Mouse (Mus musculus): ENCODE data around the gene Comtd1. TPM values are rescaled to one million over a fixed set of nuclear protein-coding genes. Genes with fewer than 3 reads are reported as not detected.

The Comtd1 gene
- polyA plus RNA-seq, 1 experiment from 2014 or later, result 14.0 TPM

- no peak for DNase-seq (ENCODE audit: low spot score)
- Histone ChIP-seq H3K27ac (ENCODE audit: low read depth, low read length) (no peak overlapping the region), H3K27me3 (ENCODE audit: control insufficient read depth, insufficient read depth, low read length) (no peaks in the 10 kb centered on the region), H3K9me3 (ENCODE audit: control insufficient read depth, low read length) (no peaks in the 10 kb centered on the region), H3K36me3 (ENCODE audit: control insufficient read depth, insufficient read depth, low read length) (no peaks in the 10 kb centered on the region; the same call in 1 of the 2 replicates), H3K4me2 (ENCODE audit: low read depth) (no peak overlapping the region), H3K9ac (ENCODE audit: low read length) (no peak overlapping the region), H3K4me1 (ENCODE audit: control insufficient read depth, insufficient read depth, low read length) (no peaks in the 10 kb centered on the region), H3K4me3 (ENCODE audit: low read depth, low read length) (no peak overlapping the region)
- no peak for ATAC-seq (ENCODE audit: insufficient read depth, low FRiP score, low TSS enrichment)
- 89% methylated on average over 10 of the region's 10 CpGs for WGBS
Measured at GRCm38 (mm10) chr14:21811744-21812393, 36.9 kb downstream of the Comtd1 start.

- Histone ChIP-seq H3K4me2 (ENCODE audit: low read depth) (no peak overlapping the region), H3K9ac (ENCODE audit: low read length) (no peak overlapping the region), H3K9me3 (ENCODE audit: control insufficient read depth, low read length) (no peaks in the 10 kb centered on the region), H3K4me1 (ENCODE audit: control insufficient read depth, insufficient read depth, low read length) (no peaks in the 10 kb centered on the region), H3K27ac (ENCODE audit: low read depth, low read length) (no peak overlapping the region), H3K36me3 (ENCODE audit: control insufficient read depth, insufficient read depth, low read length) (no peaks in the 10 kb centered on the region; the same call in 1 of the 2 replicates), H3K27me3 (ENCODE audit: control insufficient read depth, insufficient read depth, low read length) (no peaks in the 10 kb centered on the region), H3K4me3 (ENCODE audit: low read depth, low read length) (no peak overlapping the region)
- DNase-seq (ENCODE audit: low spot score), result no peak
- 83% methylated on average over 4 of the region's 4 CpGs for WGBS
- ATAC-seq (ENCODE audit: insufficient read depth, low FRiP score, low TSS enrichment), result no peak
Measured at GRCm38 (mm10) chr14:21811301-21811700, 37.5 kb downstream of the Comtd1 start.

- H3K27ac ChIP-seq (ENCODE audit: low read depth, low read length), result no peak overlapping the region
- no peak for DNase-seq (ENCODE audit: low spot score)
- no peak overlapping the region for H3K4me2 ChIP-seq (ENCODE audit: low read depth)
- no peak for ATAC-seq (ENCODE audit: insufficient read depth, low FRiP score, low TSS enrichment)
- H3K9ac ChIP-seq (ENCODE audit: low read length), result no peak overlapping the region
- H3K36me3 ChIP-seq (ENCODE audit: control insufficient read depth, insufficient read depth, low read length), result no peaks in the 10 kb centered on the region
- no peak overlapping the region for H3K4me3 ChIP-seq (ENCODE audit: low read depth, low read length)
- H3K4me1 ChIP-seq (ENCODE audit: control insufficient read depth, insufficient read depth, low read length), result no peaks in the 10 kb centered on the region
- WGBS, result 95% methylated on average over 2 of the region's 2 CpGs
- H3K9me3 ChIP-seq (ENCODE audit: control insufficient read depth, low read length), result no peaks in the 10 kb centered on the region
- no peaks in the 10 kb centered on the region for H3K27me3 ChIP-seq (ENCODE audit: control insufficient read depth, insufficient read depth, low read length)
Measured at GRCm38 (mm10) chr14:21809418-21809817, 39.4 kb downstream of the Comtd1 start.

- ATAC-seq (ENCODE audit: insufficient read depth, low FRiP score, low TSS enrichment) (no peak), DNase-seq (ENCODE audit: low spot score) (no peak)
- Histone ChIP-seq H3K9me3 (ENCODE audit: control insufficient read depth, low read length) (no peaks in the 10 kb centered on the region), H3K36me3 (ENCODE audit: control insufficient read depth, insufficient read depth, low read length) (no peaks in the 10 kb centered on the region), H3K4me3 (ENCODE audit: low read depth, low read length) (no peak overlapping the region), H3K4me1 (ENCODE audit: control insufficient read depth, insufficient read depth, low read length) (no peaks in the 10 kb centered on the region), H3K4me2 (ENCODE audit: low read depth) (no peak overlapping the region), H3K27me3 (ENCODE audit: control insufficient read depth, insufficient read depth, low read length) (no peaks in the 10 kb centered on the region), H3K27ac (ENCODE audit: low read depth, low read length) (no peak overlapping the region), H3K9ac (ENCODE audit: low read length) (no peak overlapping the region)
- 89% methylated on average over 8 of the region's 8 CpGs for whole genome bisulfite sequencing
Measured at GRCm38 (mm10) chr14:21808208-21808922, 40.4 kb downstream of the Comtd1 start.

GRCm38 (mm10) chr14:21806631-21807160 is 42.1 kb downstream of the Comtd1 start:
- Histone ChIP-seq H3K4me1 (ENCODE audit: control insufficient read depth, insufficient read depth, low read length) (no peaks in the 10 kb centered on the region), H3K27me3 (ENCODE audit: control insufficient read depth, insufficient read depth, low read length) (no peaks in the 10 kb centered on the region), H3K36me3 (ENCODE audit: control insufficient read depth, insufficient read depth, low read length) (no peaks in the 10 kb centered on the region), H3K9me3 (ENCODE audit: control insufficient read depth, low read length) (no peaks in the 10 kb centered on the region), H3K9ac (ENCODE audit: low read length) (no peak overlapping the region), H3K4me2 (ENCODE audit: low read depth) (no peak overlapping the region), H3K4me3 (ENCODE audit: low read depth, low read length) (no peak overlapping the region), H3K27ac (ENCODE audit: low read depth, low read length) (no peak overlapping the region)
- DNase-seq (ENCODE audit: low spot score) (no peak), ATAC-seq (ENCODE audit: insufficient read depth, low FRiP score, low TSS enrichment) (no peak)
- 86% methylated on average over 3 of the region's 3 CpGs for WGBS

GRCm38 (mm10) chr14:21806203-21806602 is 42.6 kb downstream of the Comtd1 start:
- no peak overlapping the region for H3K4me2 ChIP-seq (ENCODE audit: low read depth)
- DNase-seq (ENCODE audit: low spot score), result no peak
- H3K36me3 ChIP-seq (ENCODE audit: control insufficient read depth, insufficient read depth, low read length), result no peaks in the 10 kb centered on the region
- H3K4me3 ChIP-seq (ENCODE audit: low read depth, low read length), result no peak overlapping the region
- H3K9ac ChIP-seq (ENCODE audit: low read length), result no peak overlapping the region
- H3K27me3 ChIP-seq (ENCODE audit: control insufficient read depth, insufficient read depth, low read length), result no peaks in the 10 kb centered on the region
- ATAC-seq (ENCODE audit: insufficient read depth, low FRiP score, low TSS enrichment), result no peak
- no peaks in the 10 kb centered on the region for H3K4me1 ChIP-seq (ENCODE audit: control insufficient read depth, insufficient read depth, low read length)
- no peak overlapping the region for H3K27ac ChIP-seq (ENCODE audit: low read depth, low read length)
- 94% methylated on average over 2 of the region's 2 CpGs for WGBS
- H3K9me3 ChIP-seq (ENCODE audit: control insufficient read depth, low read length), result no peaks in the 10 kb centered on the region

- H3K36me3 ChIP-seq (ENCODE audit: control insufficient read depth, insufficient read depth, low read length), result no peaks in the 10 kb centered on the region
- H3K27me3 ChIP-seq (ENCODE audit: control insufficient read depth, insufficient read depth, low read length), result no peaks in the 10 kb centered on the region
- H3K9ac ChIP-seq (ENCODE audit: low read length), result no peak overlapping the region
- H3K27ac ChIP-seq (ENCODE audit: low read depth, low read length), result no peak overlapping the region
- H3K4me1 ChIP-seq (ENCODE audit: control insufficient read depth, insufficient read depth, low read length), result no peaks in the 10 kb centered on the region
- DNase-seq (ENCODE audit: low spot score) (no peak), ATAC-seq (ENCODE audit: insufficient read depth, low FRiP score, low TSS enrichment) (no peak)
- no peak overlapping the region for H3K4me2 ChIP-seq (ENCODE audit: low read depth)
- 91% methylated on average over 6 of the region's 6 CpGs for WGBS
- no peaks in the 10 kb centered on the region for H3K9me3 ChIP-seq (ENCODE audit: control insufficient read depth, low read length)
- no peak overlapping the region for H3K4me3 ChIP-seq (ENCODE audit: low read depth, low read length)
Measured at GRCm38 (mm10) chr14:21802543-21803206, 46.1 kb downstream of the Comtd1 start.

- no peak overlapping the region for H3K4me3 ChIP-seq (ENCODE audit: low read depth, low read length)
- 86% methylated on average over 7 of the region's 7 CpGs for WGBS
- no peaks in the 10 kb centered on the region for H3K27me3 ChIP-seq (ENCODE audit: control insufficient read depth, insufficient read depth, low read length)
- no peak overlapping the region for H3K4me2 ChIP-seq (ENCODE audit: low read depth)
- no peak for ATAC-seq (ENCODE audit: insufficient read depth, low FRiP score, low TSS enrichment)
- H3K27ac ChIP-seq (ENCODE audit: low read depth, low read length), result no peak overlapping the region
- no peak overlapping the region for H3K9ac ChIP-seq (ENCODE audit: low read length)
- no peaks in the 10 kb centered on the region for H3K9me3 ChIP-seq (ENCODE audit: control insufficient read depth, low read length)
- no peaks in the 10 kb centered on the region for H3K36me3 ChIP-seq (ENCODE audit: control insufficient read depth, insufficient read depth, low read length)
- H3K4me1 ChIP-seq (ENCODE audit: control insufficient read depth, insufficient read depth, low read length), result no peaks in the 10 kb centered on the region
- no peak for DNase-seq (ENCODE audit: low spot score)
Measured at GRCm38 (mm10) chr14:21801624-21802023, 47.2 kb downstream of the Comtd1 start.

All from neural tube, embryonic 11.5 days (tissue).